Mouse (Mus musculus) cerebellum, adult 2 months (tissue): ENCODE data around the gene Slc15a4.

Experiments used
- CTCF ChIP-seq: fragments of 200-500 bp; IDR thresholded peaks from 2 replicates; pipeline ENCODE4 v1.5.1; 2011; ENCODE audit warnings: low read depth, mild to moderate bottlenecking, control low read depth, low read length, moderate library complexity, borderline replicate concordance; ENCODE audit not compliant: insufficient read depth
- POLR2A ChIP-seq: fragments of 200-500 bp; IDR thresholded peaks from 2 replicates; pipeline ENCODE4 v1.6.1; 2011; ENCODE audit warnings: low read length, control low read depth, borderline replicate concordance; ENCODE audit not compliant: insufficient read depth

DNA sequence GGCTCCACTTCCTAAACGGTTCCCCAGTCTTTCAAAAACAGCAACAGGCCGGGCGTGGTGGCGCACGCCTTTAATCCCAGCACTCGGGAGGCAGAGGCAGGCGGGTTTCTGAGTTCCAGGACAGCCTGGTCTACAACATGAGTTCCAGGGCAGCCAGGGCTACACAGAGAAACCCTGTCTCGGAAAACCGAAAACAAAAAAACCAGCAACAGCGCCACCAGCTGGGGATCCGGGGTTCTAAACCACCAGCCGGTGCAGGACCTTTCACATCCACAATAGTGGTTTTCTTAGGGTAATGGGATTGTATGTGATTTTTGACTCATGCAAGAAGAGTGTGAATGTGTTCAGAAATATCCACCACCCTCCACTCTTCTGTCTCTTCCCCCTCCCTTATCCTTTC is 5.5 kb downstream of the Slc15a4 start:
- TF ChIP-seq CTCF (no peak), POLR2A (no peak)
